Mouse (Mus musculus) E14TG2a.4 (cell line): ENCODE data around the gene Dtd1.

Experiments used
- H3K27me3 ChIP-seq: 2 replicates; pipeline ENCODE4 v1.6.1; 2014; ENCODE audit warnings: low read length, control low read depth; ENCODE audit not compliant: insufficient read depth
- H3K36me3 ChIP-seq: 2 replicates; pipeline ENCODE4 v1.6.1; 2014; ENCODE audit warnings: low read length, control low read depth; ENCODE audit not compliant: insufficient read depth
- H3K4me1 ChIP-seq: replicated peaks from 2 replicates; pipeline ENCODE4 v1.6.1; 2014; ENCODE audit warnings: low read depth, low read length, control low read depth
- H3K4me3 ChIP-seq: replicated peaks from 2 replicates; pipeline ENCODE4 v1.5.1; 2014; ENCODE audit warnings: mild to moderate bottlenecking, low read length
- H3K9me3 ChIP-seq: 2 replicates; pipeline ENCODE4 v1.6.1; 2014; ENCODE audit warnings: low read length, control low read depth
- CTCF ChIP-seq: conservative IDR thresholded peaks from 2 replicates; pipeline ENCODE4 v1.5.1; 2014; ENCODE audit warnings: low read length
- NANOG ChIP-seq: IDR thresholded peaks from 2 replicates; pipeline ENCODE4 v1.6.1; 2014; ENCODE audit warnings: borderline replicate concordance, low read length, mixed read lengths
- POU5F1 ChIP-seq: IDR thresholded peaks from 2 replicates; pipeline ENCODE4 v1.6.1; 2014; ENCODE audit warnings: low read length, borderline replicate concordance

Gene Dtd1

GRCm38 (mm10) chr2:144729776-144730175 is 130.1 kb downstream of the Dtd1 start:
- Histone ChIP-seq H3K4me3 (no peak overlapping the region), H3K9me3 (no peaks in the 10 kb centered on the region), H3K36me3 (peaks cover 4% of the 10 kb centered on the region; the same call in 1 of the 2 replicates), H3K27me3 (no peaks in the 10 kb centered on the region), H3K4me1 (peaks cover 15% of the 10 kb centered on the region)
- TF ChIP-seq NANOG (no peak), POU5F1 (no peak), CTCF (no peak)

GRCm38 (mm10) chr2:144738161-144738560 is 138.5 kb downstream of the Dtd1 start:
- TF ChIP-seq POU5F1 (no peak), CTCF (no peak)
- Histone ChIP-seq H3K36me3 (no peaks in the 10 kb centered on the region), H3K9me3 (no peaks in the 10 kb centered on the region)

GRCm38 (mm10) chr2:144738576-144738975 is 138.9 kb downstream of the Dtd1 start:
- Histone ChIP-seq H3K27me3 (no peaks in the 10 kb centered on the region), H3K9me3 (no peaks in the 10 kb centered on the region), H3K4me1 (peaks cover 5% of the 10 kb centered on the region; the same call in 1 of the 2 replicates), H3K4me3 (no peak overlapping the region), H3K36me3 (no peaks in the 10 kb centered on the region)
- no peak for TF ChIP-seq CTCF
- TF ChIP-seq POU5F1, result no peak
- no peak for TF ChIP-seq NANOG

More at GRCm38 (mm10) chr2:144738161-144738560, 138.5 kb downstream of the Dtd1 start:
- no peaks in the 10 kb centered on the region for H3K27me3 ChIP-seq
- no peak overlapping the region for H3K4me3 ChIP-seq
- H3K4me1 ChIP-seq, result peaks cover 5% of the 10 kb centered on the region; the same call in 1 of the 2 replicates

- Histone ChIP-seq H3K4me3 (no peak overlapping the region), H3K36me3 (no peaks in the 10 kb centered on the region), H3K9me3 (no peaks in the 10 kb centered on the region), H3K4me1 (peaks cover 9% of the 10 kb centered on the region; the same call in 1 of the 2 replicates), H3K27me3 (no peaks in the 10 kb centered on the region)
- TF ChIP-seq POU5F1, result no peak
- TF ChIP-seq NANOG, result no peak
- TF ChIP-seq CTCF, result no peak
Measured at GRCm38 (mm10) chr2:144740577-144740997, 140.9 kb downstream of the Dtd1 start.

- peaks cover 16% of the 10 kb centered on the region; the same call in 1 of the 2 replicates for H3K4me1 ChIP-seq
- peaks cover 4% of the 10 kb centered on the region for H3K36me3 ChIP-seq
- no peaks in the 10 kb centered on the region for H3K27me3 ChIP-seq
- H3K4me3 ChIP-seq, result no peak overlapping the region
- TF ChIP-seq POU5F1 (no peak), NANOG (no peak), CTCF (no peak)
- no peaks in the 10 kb centered on the region for H3K9me3 ChIP-seq
Measured at GRCm38 (mm10) chr2:144741973-144742372, 142.3 kb downstream of the Dtd1 start.

GRCm38 (mm10) chr2:144743316-144743715 is 143.6 kb downstream of the Dtd1 start:
- Histone ChIP-seq H3K4me1 (peaks cover 15% of the 10 kb centered on the region; the same call in 1 of the 2 replicates), H3K27me3 (no peaks in the 10 kb centered on the region), H3K9me3 (no peaks in the 10 kb centered on the region), H3K4me3 (no peak overlapping the region), H3K36me3 (peaks cover 16% of the 10 kb centered on the region)
- TF ChIP-seq POU5F1, result no peak
- TF ChIP-seq NANOG, result no peak
- no peak for TF ChIP-seq CTCF

- H3K27me3 ChIP-seq, result no peaks in the 10 kb centered on the region
- TF ChIP-seq NANOG (no peak), POU5F1 (no peak), CTCF (no peak)
- peaks cover 16% of the 10 kb centered on the region for H3K36me3 ChIP-seq
- H3K4me1 ChIP-seq, result 0 out of 2 replicates have a peak, but pooled peaks cover 11% of the 10 kb centered on the region
- H3K9me3 ChIP-seq, result no peaks in the 10 kb centered on the region
- H3K4me3 ChIP-seq, result no peak overlapping the region
Measured at GRCm38 (mm10) chr2:144745266-144745665, 145.6 kb downstream of the Dtd1 start.

GRCm38 (mm10) chr2:144746046-144746783 is 146.5 kb downstream of the Dtd1 start:
- TF ChIP-seq POU5F1, result no peak
- no peak for TF ChIP-seq NANOG
- TF ChIP-seq CTCF, result no peak
- no peaks in the 10 kb centered on the region for H3K9me3 ChIP-seq

More at GRCm38 (mm10) chr2:144746046-144746783, 146.5 kb downstream of the Dtd1 start:
- peaks cover 16% of the 10 kb centered on the region for H3K36me3 ChIP-seq
- H3K4me1 ChIP-seq, result 0 out of 2 replicates have a peak, but pooled peaks cover 11% of the 10 kb centered on the region
- no peak overlapping the region for H3K4me3 ChIP-seq
- H3K27me3 ChIP-seq, result no peaks in the 10 kb centered on the region
